Comparison of ENCODE assay signal across 11 mouse cellular contexts in the genomic region with DNA sequence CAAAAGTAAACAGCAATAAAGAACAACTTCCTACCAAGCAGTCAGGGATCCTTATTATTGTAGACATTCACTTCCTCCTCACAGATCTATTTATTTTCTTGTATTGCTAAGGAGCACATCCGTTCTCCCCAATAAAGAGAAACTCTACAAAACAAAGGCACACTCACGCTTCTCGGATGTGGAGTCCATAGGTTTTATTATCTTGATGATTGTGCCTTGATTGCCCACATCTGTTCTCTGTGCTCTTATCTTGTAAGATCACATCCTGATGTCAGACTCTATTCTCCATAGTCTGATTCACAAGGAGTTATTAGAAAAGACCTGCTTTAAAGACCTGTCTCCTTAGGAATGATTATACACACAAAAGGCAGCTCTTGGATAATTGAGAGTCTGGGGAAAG.
"Had no signal": no experiment of that assay in that cellular context is flagged by ENCODE, and none has a peak within 500 bp of the region (broad histone marks: within the 10 kb centered on the region; RNA-seq: fewer than 3 reads in every experiment).

No protein-coding gene starts in this region.

- DNase-seq: left cerebral cortex, postnatal 4 days; liver, embryonic 13.5 days; liver, postnatal 0 days; lung, adult 18-20 months; lung, adult 2 months; lung, embryonic 14.5 days; lung, postnatal 10 days; lung, postnatal 14 days; lung, postnatal 36 days; lung, postnatal 4 days; midbrain, embryonic 14.5 days had no signal
